Mouse (Mus musculus) liver, embryonic 11.5 days (tissue): ENCODE data around the gene Thsd4. TPM values are rescaled to one million over a fixed set of nuclear protein-coding genes. Genes with fewer than 3 reads are reported as not detected.
A peak's percentile ranks its signal among the peaks of the same experiment; 100 is the strongest.

ENCODE experiments used
- ATAC-seq: fragments of 200-750 bp; cut with Nextera tagmentation; replicated peaks from 2 replicates; pipeline ENCODE4 v1.8.0; 2017; ENCODE audit warnings: moderate number of reproducible peaks, mild to moderate bottlenecking, moderate TSS enrichment, moderate library complexity; ENCODE audit not compliant: low FRiP score
- DNase-seq: peaks from one replicate; pipeline ENCODE4 v3.0.0-alpha.2; 2017; ENCODE audit warnings: low spot score
- H3K27ac ChIP-seq: fragments of 300-500 bp; sonication (generic); 2 replicates; pipeline ENCODE4 v1.5.1; 2014; ENCODE audit warnings: mild to moderate bottlenecking, low read depth, low read length, control low read depth
- H3K27me3 ChIP-seq: fragments of 300-500 bp; sonication (generic); replicated peaks from 2 replicates; pipeline ENCODE4 v1.6.1; 2014; ENCODE audit warnings: low read length, mixed read lengths; ENCODE audit not compliant: control insufficient read depth, insufficient read depth
- H3K36me3 ChIP-seq: fragments of 300-500 bp; sonication (generic); 2 replicates; pipeline ENCODE4 v1.6.1; 2014; ENCODE audit warnings: mild to moderate bottlenecking, low read length, moderate library complexity, mixed read lengths; ENCODE audit not compliant: control insufficient read depth, insufficient read depth
- H3K4me1 ChIP-seq: fragments of 300-500 bp; sonication (generic); replicated peaks from 2 replicates; pipeline ENCODE4 v1.6.1; 2014; ENCODE audit warnings: low read length, mixed read lengths; ENCODE audit not compliant: control insufficient read depth, insufficient read depth
- H3K4me2 ChIP-seq: fragments of 300-500 bp; sonication (generic); 2 replicates; pipeline ENCODE4 v1.6.1; 2014; ENCODE audit warnings: mild to moderate bottlenecking, control low read depth, moderate library complexity
- H3K4me3 ChIP-seq: fragments of 300-500 bp; sonication (generic); 2 replicates; pipeline ENCODE4 v1.5.1; 2014; ENCODE audit warnings: low read depth, low read length, control low read depth
- H3K9ac ChIP-seq: fragments of 300-500 bp; sonication (generic); 2 replicates; pipeline ENCODE4 v1.6.1; 2014; ENCODE audit warnings: low read depth, low read length, control low read depth
- H3K9me3 ChIP-seq: fragments of 300-500 bp; sonication (generic); 2 replicates; pipeline ENCODE4 v1.6.1; 2016; ENCODE audit warnings: low read length, inconsistent platforms, mixed read lengths; ENCODE audit not compliant: control insufficient read depth
- WGBS: fragments of 180-500 bp; shearing (Covaris S2); extraction: QIAGEN DNeasy Blood & Tissue Kit; methylation state at CpG from one replicate; pipeline ENCODE4 v1.1.7; 2014; 5-methylcytosine and 5-hydroxymethylcytosine counted together
- polyA plus RNA-seq: library from polyadenylated mRNA; unstranded; fragments of >200 nt; fragmentation: Nextera tagmentation; extraction: Ambion mirVana; gene quantifications from 2 replicates; pipeline ENCODE4 v1.2.1, GENCODE M21; 2014

Thsd4 gene
- polyA plus RNA-seq, 1 experiment from 2014 or later: 6.8 TPM

DNA sequence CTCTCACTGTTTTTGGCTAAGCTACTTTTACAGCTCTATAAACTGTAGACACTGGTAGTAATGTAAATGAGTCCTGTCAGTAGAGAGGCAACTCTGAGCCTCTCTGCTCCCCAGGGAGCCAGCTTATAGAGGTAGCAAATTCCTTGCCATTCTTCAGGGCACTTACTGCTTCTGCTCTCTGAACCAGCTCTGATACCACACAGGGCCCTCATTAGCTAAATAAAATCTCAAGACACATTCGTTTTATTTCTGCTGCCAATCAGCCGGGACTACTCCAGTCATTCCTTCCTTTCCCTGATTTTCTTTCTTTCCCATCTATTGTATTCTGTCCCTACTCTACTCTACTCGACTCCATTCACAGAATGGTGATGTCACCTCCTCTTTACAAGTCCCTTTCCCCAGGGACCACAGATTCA lies 236.8 kb downstream of the Thsd4 start:
- ATAC-seq (no peak), DNase-seq (no peak)
- no peaks in the 10 kb centered on the region for H3K36me3 ChIP-seq
- no peaks in the 10 kb centered on the region for H3K9me3 ChIP-seq
- H3K4me2 ChIP-seq: no peak overlapping the region
- no peak overlapping the region for H3K4me3 ChIP-seq
- peaks cover 13% of the 10 kb centered on the region for H3K4me1 ChIP-seq
- no peaks in the 10 kb centered on the region for H3K27me3 ChIP-seq
- WGBS: 41% methylated on average over 3 of the region's 3 CpGs
- no peak overlapping the region for H3K9ac ChIP-seq
- no peak overlapping the region for H3K27ac ChIP-seq

- no peaks in the 10 kb centered on the region for H3K9me3 ChIP-seq
- no peak for ATAC-seq
- peaks cover 20% of the 10 kb centered on the region for H3K4me1 ChIP-seq
- 74% methylated on average over 1 of the region's 1 CpGs for WGBS
- no peaks in the 10 kb centered on the region for H3K27me3 ChIP-seq
- no peak for DNase-seq
- no peaks in the 10 kb centered on the region for H3K36me3 ChIP-seq
- no peak overlapping the region for H3K27ac ChIP-seq
- H3K9ac ChIP-seq: no peak overlapping the region
- H3K4me2 ChIP-seq: no peak overlapping the region
- H3K4me3 ChIP-seq: no peak overlapping the region
These were observed 237.5 kb downstream of the Thsd4 start for GRCm38 (mm10) chr9:60284318-60284717.

DNA sequence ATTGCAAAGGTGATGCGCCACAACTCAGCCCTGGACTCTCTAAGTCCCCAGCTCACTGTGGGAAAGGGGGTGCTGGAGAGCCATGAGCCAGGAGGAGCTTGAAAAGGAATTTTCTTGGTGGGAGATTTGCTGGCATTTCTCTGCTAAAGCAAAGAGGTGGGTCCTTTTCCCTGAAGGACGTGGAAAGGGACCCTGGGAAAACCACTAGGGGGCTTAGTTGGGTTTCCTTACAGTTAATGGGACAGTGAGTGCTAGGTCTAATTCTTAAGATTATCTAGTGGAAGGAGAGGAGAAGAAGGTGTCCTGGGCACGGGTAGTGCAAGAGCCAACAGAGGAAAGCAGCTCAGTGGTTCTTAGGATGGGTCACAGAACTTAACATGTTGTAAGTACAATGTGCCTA lies 238.3 kb downstream of the Thsd4 start:
- no peaks in the 10 kb centered on the region for H3K27me3 ChIP-seq
- no peaks in the 10 kb centered on the region for H3K9me3 ChIP-seq
- peaks cover 26% of the 10 kb centered on the region for H3K4me1 ChIP-seq
- H3K4me3 ChIP-seq: no peak overlapping the region
- WGBS: 53% methylated on average over 3 of the region's 3 CpGs
- H3K36me3 ChIP-seq: no peaks in the 10 kb centered on the region
- no peak overlapping the region for H3K4me2 ChIP-seq
- no peak overlapping the region for H3K27ac ChIP-seq
- DNase-seq (no peak), ATAC-seq (no peak)
- no peak overlapping the region for H3K9ac ChIP-seq

DNA sequence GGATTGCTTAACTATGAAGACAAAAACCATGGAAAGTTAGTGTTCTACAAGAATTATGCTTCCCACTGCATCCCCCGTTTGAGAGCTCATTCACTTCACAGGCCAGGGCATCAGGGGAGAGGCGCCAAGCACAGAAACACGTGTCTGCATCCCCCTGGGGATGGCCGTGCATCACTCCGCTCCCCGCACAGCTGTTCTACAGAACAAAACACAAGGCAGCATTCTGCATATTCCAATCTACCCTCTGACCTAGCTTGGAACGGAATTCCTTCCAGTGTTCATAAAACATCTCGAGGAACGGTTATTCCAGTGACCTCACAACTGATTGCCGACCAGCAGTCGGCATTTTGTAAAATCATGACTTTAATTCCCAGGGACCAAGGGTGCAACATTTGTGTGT lies 240.6 kb downstream of the Thsd4 start:
- H3K4me3 ChIP-seq: no peak overlapping the region
- H3K27me3 ChIP-seq: no peaks in the 10 kb centered on the region
- no peak for ATAC-seq
- no peak overlapping the region for H3K4me2 ChIP-seq
- H3K9me3 ChIP-seq: no peaks in the 10 kb centered on the region
- H3K9ac ChIP-seq: no peak overlapping the region
- DNase-seq: no peak
- WGBS: 78% methylated on average over 11 of the region's 11 CpGs
- H3K4me1 ChIP-seq: peaks cover 26% of the 10 kb centered on the region
- H3K36me3 ChIP-seq: no peaks in the 10 kb centered on the region
- no peak overlapping the region for H3K27ac ChIP-seq

- ATAC-seq (no peak), DNase-seq (no peak)
- WGBS: 74% methylated on average over 5 of the region's 5 CpGs
- H3K27ac ChIP-seq: no peak overlapping the region
- H3K9ac ChIP-seq: no peak overlapping the region
- peaks cover 26% of the 10 kb centered on the region for H3K4me1 ChIP-seq
- H3K4me2 ChIP-seq: no peak overlapping the region
- H3K4me3 ChIP-seq: no peak overlapping the region
- no peaks in the 10 kb centered on the region for H3K9me3 ChIP-seq
- no peaks in the 10 kb centered on the region for H3K27me3 ChIP-seq
- no peaks in the 10 kb centered on the region for H3K36me3 ChIP-seq
These were observed 241.1 kb downstream of the Thsd4 start for GRCm38 (mm10) chr9:60280786-60281185.

GRCm38 (mm10) chr9:60279556-60279955 lies 242.3 kb downstream of the Thsd4 start:
- no peak overlapping the region for H3K9ac ChIP-seq
- H3K27me3 ChIP-seq: no peaks in the 10 kb centered on the region
- H3K27ac ChIP-seq: no peak overlapping the region
- H3K4me2 ChIP-seq: peak overlapping the region; percentile 48
- H3K4me1 ChIP-seq: peaks cover 26% of the 10 kb centered on the region
- no peaks in the 10 kb centered on the region for H3K9me3 ChIP-seq
- H3K4me3 ChIP-seq: no peak overlapping the region
- ATAC-seq (peak; percentile 93), DNase-seq (peak; percentile 56)
- H3K36me3 ChIP-seq: no peaks in the 10 kb centered on the region
- WGBS: 24% methylated on average over 6 of the region's 6 CpGs

- Histone ChIP-seq H3K4me3 (no peak overlapping the region), H3K36me3 (no peaks in the 10 kb centered on the region), H3K4me2 (no peak overlapping the region), H3K4me1 (peaks cover 24% of the 10 kb centered on the region), H3K27me3 (no peaks in the 10 kb centered on the region), H3K9ac (no peak overlapping the region), H3K27ac (no peak overlapping the region), H3K9me3 (no peaks in the 10 kb centered on the region)
- ATAC-seq (no peak), DNase-seq (no peak)
- 27% methylated on average over 5 of the region's 5 CpGs for WGBS
These were observed 245.5 kb downstream of the Thsd4 start for GRCm38 (mm10) chr9:60276351-60276750.

DNA sequence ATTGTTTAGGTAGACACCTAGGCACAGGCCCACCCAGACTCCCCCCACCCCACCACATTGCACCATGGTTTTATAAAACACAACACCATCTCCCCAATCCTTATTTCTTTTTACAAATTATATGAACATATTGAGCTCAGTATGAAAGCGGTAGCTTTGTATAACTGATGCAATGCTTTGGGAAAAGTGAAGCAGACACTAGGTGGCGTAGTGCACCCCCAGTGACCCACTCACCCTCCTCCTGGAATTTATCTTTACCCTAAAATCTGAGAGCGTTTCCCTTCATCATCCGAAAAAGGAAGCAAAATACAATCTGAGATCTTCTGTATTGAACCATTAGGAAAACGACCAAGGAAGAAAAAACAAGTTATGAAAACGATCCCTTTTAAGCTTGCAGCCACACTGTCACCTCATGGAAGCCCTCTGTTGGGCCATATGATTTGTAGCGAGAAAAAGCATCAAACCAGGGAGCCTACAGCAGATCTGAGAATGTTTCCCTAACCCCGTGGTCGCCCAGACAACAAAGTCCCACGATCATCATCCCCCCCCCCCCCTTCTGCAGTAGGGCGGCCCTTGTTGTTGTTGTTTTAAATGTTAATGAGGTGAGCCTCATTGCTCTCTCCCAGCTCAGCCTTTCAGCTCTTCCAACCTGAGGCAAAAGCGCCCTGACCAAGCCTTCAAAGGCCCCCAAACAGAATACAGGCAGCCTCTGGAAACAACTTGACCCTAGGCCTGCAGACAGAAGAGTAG lies 246.3 kb downstream of the Thsd4 start:
- Histone ChIP-seq H3K9me3 (no peaks in the 10 kb centered on the region), H3K4me1 (peaks cover 16% of the 10 kb centered on the region), H3K4me3 (no peak overlapping the region), H3K9ac (no peak overlapping the region), H3K4me2 (no peak overlapping the region), H3K27ac (no peak overlapping the region), H3K27me3 (no peaks in the 10 kb centered on the region), H3K36me3 (no peaks in the 10 kb centered on the region)
- DNase-seq (no peak), ATAC-seq (no peak)
- WGBS: 41% methylated on average over 12 of the region's 12 CpGs

DNA sequence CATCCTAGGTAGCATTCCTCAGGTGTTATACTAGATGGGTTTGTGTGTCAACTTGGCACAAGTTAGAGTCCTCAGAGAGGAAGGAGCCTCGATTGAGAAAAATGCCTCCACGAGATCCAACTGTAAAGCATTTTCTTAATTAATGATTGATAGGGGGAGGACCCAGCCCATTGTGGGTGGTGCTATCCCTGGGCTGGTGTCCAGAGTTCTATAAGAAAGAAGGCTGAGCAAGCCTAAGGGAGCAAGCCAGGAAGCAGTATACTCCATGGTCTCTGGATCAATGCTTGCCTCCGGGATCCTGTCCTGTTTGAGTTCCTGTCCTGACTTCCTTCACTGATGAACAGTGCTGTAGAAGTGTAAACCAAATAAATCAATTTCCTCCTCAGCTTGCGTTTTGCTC lies 247.3 kb downstream of the Thsd4 start:
- H3K4me1 ChIP-seq: peaks cover 10% of the 10 kb centered on the region
- ATAC-seq (no peak), DNase-seq (no peak)
- H3K4me2 ChIP-seq: no peak overlapping the region
- no peak overlapping the region for H3K4me3 ChIP-seq
- 66% methylated on average over 4 of the region's 4 CpGs for WGBS
- no peak overlapping the region for H3K27ac ChIP-seq
- H3K36me3 ChIP-seq: no peaks in the 10 kb centered on the region
- no peaks in the 10 kb centered on the region for H3K27me3 ChIP-seq
- H3K9me3 ChIP-seq: no peaks in the 10 kb centered on the region
- H3K9ac ChIP-seq: no peak overlapping the region
